Mouse (Mus musculus): ENCODE measurements around the gene Cic. TPM values are rescaled to one million over a fixed set of nuclear protein-coding genes. Genes with fewer than 3 reads are reported as not detected.
A peak's percentile ranks its signal among the peaks of the same experiment; 100 is the strongest.

Cic gene
- total and polyA plus RNA-seq, 3 experiments: 41.6 to 62.9 (median 62.8) TPM

DNA sequence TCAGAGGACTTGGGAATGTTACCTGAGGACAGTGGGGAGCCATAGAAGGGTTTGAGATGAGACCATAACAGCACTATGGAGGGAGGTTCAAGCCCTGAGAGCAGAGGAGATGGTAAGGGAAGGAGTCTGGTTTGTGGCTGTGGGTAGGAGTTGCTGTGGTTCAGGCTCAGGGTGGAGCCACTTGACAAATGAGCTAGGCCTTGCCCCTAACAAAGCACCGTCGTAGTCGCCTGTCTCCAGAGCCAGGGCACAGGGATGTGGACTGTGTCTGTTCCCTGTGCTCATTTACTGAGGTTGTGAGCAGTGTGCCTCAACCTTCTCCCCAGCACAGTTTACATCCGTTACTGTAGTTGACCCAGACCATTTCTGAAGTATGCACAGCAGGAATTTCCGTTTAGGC, 7.1 kb downstream of the Cic start:
- peaks cover 14% of the 10 kb centered on the region for H3K79me2 ChIP-seq (replicated peaks; ENCODE audit: control insufficient read depth, insufficient read depth, low read length)
- H3K27ac ChIP-seq: no peak overlapping the region
- TF ChIP-seq EP300 (IDR thresholded peaks at IDR 0.05; ENCODE audit: insufficient read depth, low read depth, low read length): no peak
- no peak for TF ChIP-seq CTCF (IDR thresholded peaks at IDR 0.05)
- no peak for TF ChIP-seq POLR2A (IDR thresholded peaks at IDR 0.05; ENCODE audit: insufficient read depth, low read depth, low read length)
- H3K4me3 ChIP-seq: no peak overlapping the region
- 51% methylated on average over 5 of the region's 5 CpGs for WGBS
- peak in 1 of 2 experiments; percentile 3 for DNase-seq
- H3K36me3 ChIP-seq (ENCODE audit: control insufficient read depth, insufficient read depth, low read length): peaks cover 3% of the 10 kb centered on the region
- H3K27me3 ChIP-seq (ENCODE audit: control insufficient read depth, insufficient read depth, low read length): no peaks in the 10 kb centered on the region
- intact Hi-C loops (cut with DNase I): no loop called here
- peaks cover 14% of the 10 kb centered on the region for H3K4me1 ChIP-seq (ENCODE audit: control insufficient read depth, insufficient read depth, low read length)
- H3K9ac ChIP-seq (ENCODE audit: low read depth, low read length): no peak overlapping the region

DNA sequence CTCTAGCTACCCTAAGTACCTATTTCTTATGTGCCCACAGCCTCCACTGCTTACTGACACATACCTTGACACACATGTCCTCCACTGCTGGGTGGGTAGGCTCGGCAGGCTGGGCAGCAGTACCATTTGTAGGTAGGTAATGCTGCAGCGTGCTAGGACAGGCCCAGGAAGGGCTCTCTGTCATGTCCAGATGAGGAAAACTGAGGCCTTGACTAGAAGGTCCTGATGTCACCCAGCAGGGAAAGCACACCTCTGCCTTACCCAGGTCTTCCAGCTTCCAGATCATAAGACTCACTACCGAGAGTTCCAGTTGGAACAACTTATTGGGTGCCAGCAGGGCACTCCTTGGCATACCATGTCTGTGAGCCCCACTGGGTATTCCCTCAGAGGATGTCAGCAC, 7.5 kb downstream of the Cic start:
- H3K9ac ChIP-seq (ENCODE audit: low read depth, low read length): no peak overlapping the region
- intact Hi-C loops (cut with DNase I): no loop called here
- peaks cover 10% of the 10 kb centered on the region for H3K4me1 ChIP-seq (ENCODE audit: control insufficient read depth, insufficient read depth, low read length)
- H3K4me3 ChIP-seq: no peak overlapping the region
- DNase-seq: no peak
- no peak overlapping the region for H3K27ac ChIP-seq
- TF ChIP-seq EP300 (IDR thresholded peaks at IDR 0.05; ENCODE audit: insufficient read depth, low read depth, low read length) (no peak), POLR2A (IDR thresholded peaks at IDR 0.05; ENCODE audit: insufficient read depth, low read depth, low read length) (no peak), CTCF (IDR thresholded peaks at IDR 0.05) (no peak)
- H3K36me3 ChIP-seq (ENCODE audit: control insufficient read depth, insufficient read depth, low read length): peaks cover 3% of the 10 kb centered on the region
- peaks cover 13% of the 10 kb centered on the region for H3K79me2 ChIP-seq (replicated peaks; ENCODE audit: control insufficient read depth, insufficient read depth, low read length)
- no peaks in the 10 kb centered on the region for H3K27me3 ChIP-seq (ENCODE audit: control insufficient read depth, insufficient read depth, low read length)
- 79% methylated on average over 3 of the region's 3 CpGs for WGBS

DNA sequence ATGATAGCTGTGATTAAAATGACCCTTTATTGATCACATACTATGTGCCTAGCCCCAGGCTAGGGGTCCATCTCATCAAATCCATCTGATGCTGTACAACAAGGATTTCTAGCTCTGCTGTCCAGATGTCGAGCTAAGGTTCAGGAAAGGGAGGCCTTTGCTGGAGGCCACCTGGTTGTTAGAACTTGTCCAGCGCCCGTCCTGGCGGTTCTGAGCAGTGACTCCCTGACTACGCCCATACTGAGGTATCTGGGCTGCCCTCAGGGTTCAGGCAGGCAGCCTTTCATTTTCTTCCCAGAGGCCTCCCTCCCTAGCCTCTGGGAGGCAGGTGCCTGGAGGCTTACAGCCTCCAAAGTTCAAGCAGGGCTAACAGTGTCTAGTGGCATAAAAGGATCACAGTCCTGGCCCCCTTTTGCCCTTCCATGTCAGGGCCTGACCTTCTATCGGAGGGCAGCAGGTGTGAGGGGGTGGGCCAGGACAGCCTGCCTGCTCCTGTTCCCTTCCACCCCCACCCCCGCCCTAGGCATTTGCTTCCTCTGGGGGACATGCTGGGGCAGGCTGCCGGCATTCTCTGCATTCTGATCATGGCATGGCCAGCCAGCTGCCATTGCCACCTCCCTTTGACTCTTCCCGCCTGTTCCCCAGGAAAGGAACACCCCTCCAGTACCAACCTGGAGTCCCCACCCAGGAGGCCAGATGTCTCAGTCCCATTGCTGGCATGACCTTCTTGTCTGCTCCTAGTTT, 8.2 kb downstream of the Cic start:
- no peak for TF ChIP-seq CTCF (IDR thresholded peaks at IDR 0.05)
- no peak for TF ChIP-seq POLR2A (IDR thresholded peaks at IDR 0.05; ENCODE audit: insufficient read depth, low read depth, low read length)
- TF ChIP-seq EP300 (IDR thresholded peaks at IDR 0.05; ENCODE audit: insufficient read depth, low read depth, low read length): no peak
- Histone ChIP-seq H3K36me3 (ENCODE audit: control insufficient read depth, insufficient read depth, low read length) (peaks cover 3% of the 10 kb centered on the region), H3K79me2 (replicated peaks; ENCODE audit: control insufficient read depth, insufficient read depth, low read length) (peaks cover 13% of the 10 kb centered on the region), H3K9ac (ENCODE audit: low read depth, low read length) (peak overlapping the region; percentile 21; the same call in 1 of the 2 replicates), H3K4me1 (ENCODE audit: control insufficient read depth, insufficient read depth, low read length) (peaks cover 14% of the 10 kb centered on the region), H3K27ac (peak overlapping the region; percentile 27), H3K27me3 (ENCODE audit: control insufficient read depth, insufficient read depth, low read length) (no peaks in the 10 kb centered on the region), H3K4me3 (no peak overlapping the region)
- intact Hi-C loops (cut with DNase I): no loop called here
- peak; percentile 20 to 42 for DNase-seq
- 53% methylated on average over 9 of the region's 9 CpGs for WGBS

DNA sequence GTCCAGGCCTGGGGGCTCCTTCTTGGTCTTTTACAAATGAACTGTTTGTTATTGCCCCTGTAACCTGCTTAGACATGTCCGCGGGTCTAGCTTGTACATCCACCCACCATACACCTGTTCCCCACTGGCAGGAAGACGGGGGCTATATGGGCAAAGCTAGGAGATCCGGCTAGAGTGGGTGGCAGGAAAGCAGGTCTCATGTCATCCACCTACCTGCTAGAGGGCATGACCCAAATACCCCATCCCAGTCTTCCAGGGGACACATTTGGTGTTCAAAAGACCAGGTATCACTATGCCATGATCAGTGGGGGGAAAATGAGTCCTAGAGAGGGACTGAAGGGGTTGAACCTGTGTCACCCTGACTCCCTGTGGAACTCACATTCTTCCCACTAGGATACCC, 9.9 kb downstream of the Cic start:
- Histone ChIP-seq H3K9ac (ENCODE audit: low read depth, low read length) (no peak overlapping the region), H3K4me1 (ENCODE audit: control insufficient read depth, insufficient read depth, low read length) (peaks cover 23% of the 10 kb centered on the region), H3K27ac (peak overlapping the region; percentile 97), H3K79me2 (replicated peaks; ENCODE audit: control insufficient read depth, insufficient read depth, low read length) (peaks cover 10% of the 10 kb centered on the region), H3K36me3 (ENCODE audit: control insufficient read depth, insufficient read depth, low read length) (peaks cover 3% of the 10 kb centered on the region), H3K4me3 (no peak overlapping the region), H3K27me3 (ENCODE audit: control insufficient read depth, insufficient read depth, low read length) (no peaks in the 10 kb centered on the region)
- TF ChIP-seq CTCF (IDR thresholded peaks at IDR 0.05): no peak
- no peak for TF ChIP-seq POLR2A (IDR thresholded peaks at IDR 0.05; ENCODE audit: insufficient read depth, low read depth, low read length)
- TF ChIP-seq EP300 (IDR thresholded peaks at IDR 0.05; ENCODE audit: insufficient read depth, low read depth, low read length): no peak
- intact Hi-C loops (cut with DNase I): loop anchor here (1.0 kb wide), 1 partner anchor 36 kb away; no protein-coding TSS in a partner anchor
- WGBS: 61% methylated on average over 4 of the region's 4 CpGs
- DNase-seq: peak in 1 of 2 experiments; percentile 5

DNA sequence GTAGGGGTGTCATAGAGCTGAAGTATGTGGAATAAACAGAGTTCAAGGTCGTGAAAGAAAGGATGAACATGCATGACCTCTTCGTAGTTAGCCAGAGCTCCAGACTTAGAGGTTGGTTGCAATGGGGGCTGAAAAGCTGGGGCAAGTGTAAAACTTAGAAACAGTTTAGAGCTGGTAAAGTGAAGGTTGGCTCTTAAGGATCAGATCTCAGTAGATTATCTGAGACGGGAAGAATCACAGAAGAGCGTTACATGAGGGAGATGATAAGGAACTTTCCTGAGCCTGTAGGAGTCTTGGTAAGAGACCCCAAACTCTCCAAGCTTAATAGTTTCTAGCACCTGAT, 10.5 kb downstream of the Cic start:
- Histone ChIP-seq H3K79me2 (replicated peaks; ENCODE audit: control insufficient read depth, insufficient read depth, low read length) (peaks cover 7% of the 10 kb centered on the region), H3K27ac (peak overlapping the region; percentile 97), H3K27me3 (ENCODE audit: control insufficient read depth, insufficient read depth, low read length) (no peaks in the 10 kb centered on the region), H3K9ac (ENCODE audit: low read depth, low read length) (peak overlapping the region; percentile 47), H3K4me1 (ENCODE audit: control insufficient read depth, insufficient read depth, low read length) (peaks cover 24% of the 10 kb centered on the region), H3K4me3 (peak overlapping the region; percentile 91), H3K36me3 (ENCODE audit: control insufficient read depth, insufficient read depth, low read length) (peaks cover 3% of the 10 kb centered on the region)
- no peak for TF ChIP-seq CTCF (IDR thresholded peaks at IDR 0.05)
- TF ChIP-seq POLR2A (IDR thresholded peaks at IDR 0.05; ENCODE audit: insufficient read depth, low read depth, low read length): no peak
- TF ChIP-seq EP300 (IDR thresholded peaks at IDR 0.05; ENCODE audit: insufficient read depth, low read depth, low read length): no peak
- 2% methylated on average over 4 of the region's 4 CpGs for WGBS
- no peak for DNase-seq
- intact Hi-C loops (cut with DNase I): loop anchor here (1.0 kb wide), 2 partner anchors 28 to 37 kb away; partner anchors contain the start of gene Erf

Data from heart, adult 2 months (tissue).